Mouse (Mus musculus) midbrain, postnatal 0 days (tissue): ENCODE results near the gene 1300017J02Rik. TPM values are rescaled to one million over a fixed set of nuclear protein-coding genes. Genes with fewer than 3 reads are reported as not detected.

Source experiments
- ATAC-seq: fragments of 200-750 bp; cut with Nextera tagmentation; 2 replicates; pipeline ENCODE4 v1.8.0; 2017; ENCODE audit warnings: moderate number of reproducible peaks, mild to moderate bottlenecking, moderate TSS enrichment, moderate library complexity; ENCODE audit not compliant: low FRiP score
- DNase-seq: peaks from one replicate; pipeline ENCODE4 v3.0.0-alpha.2; 2015; ENCODE audit warnings: low spot score
- H3K27ac ChIP-seq: fragments of 300-500 bp; sonication (generic); 2 replicates; pipeline ENCODE4 v1.5.1; 2014; ENCODE audit warnings: low read depth, mild to moderate bottlenecking, low read length, mixed read lengths
- H3K27me3 ChIP-seq: fragments of 300-500 bp; sonication (generic); 2 replicates; pipeline ENCODE4 v1.6.1; 2014; ENCODE audit warnings: low read length, control low read depth, mixed read lengths; ENCODE audit not compliant: insufficient read depth
- H3K36me3 ChIP-seq: fragments of 300-500 bp; sonication (generic); 2 replicates; pipeline ENCODE4 v1.6.1; 2014; ENCODE audit warnings: low read length, control low read depth, mixed read lengths; ENCODE audit not compliant: insufficient read depth
- H3K4me1 ChIP-seq: fragments of 300-500 bp; sonication (generic); 2 replicates; pipeline ENCODE4 v1.6.1; 2014; ENCODE audit warnings: mild to moderate bottlenecking, control low read depth, antibody characterized with exemption, low read length, mixed read lengths; ENCODE audit not compliant: insufficient read depth
- H3K4me2 ChIP-seq: fragments of 300-500 bp; sonication (generic); 2 replicates; pipeline ENCODE4 v1.6.1; 2014; ENCODE audit warnings: low read depth, mild to moderate bottlenecking, low read length, mixed read lengths; ENCODE audit not compliant: poor library complexity, severe bottlenecking
- H3K4me3 ChIP-seq: fragments of 300-500 bp; sonication (generic); 2 replicates; pipeline ENCODE4 v1.5.1; 2014; ENCODE audit warnings: low read depth, mild to moderate bottlenecking, low read length, moderate library complexity
- H3K9ac ChIP-seq: fragments of 300-500 bp; sonication (generic); replicated peaks from 2 replicates; pipeline ENCODE4 v1.6.1; 2014; ENCODE audit warnings: mild to moderate bottlenecking, low read length, moderate library complexity, mixed read lengths; ENCODE audit not compliant: poor library complexity, severe bottlenecking
- H3K9me3 ChIP-seq: fragments of 300-500 bp; sonication (generic); 2 replicates; pipeline ENCODE4 v1.6.1; 2016; ENCODE audit warnings: low read length, control low read depth
- CTCF ChIP-seq: IDR thresholded peaks from 2 replicates; pipeline ENCODE4 v1.5.1; 2016; ENCODE audit warnings: antibody characterized with exemption, mild to moderate bottlenecking
- WGBS: fragments of 180-500 bp; shearing (Covaris S2); extraction: QIAGEN DNeasy Blood & Tissue Kit; methylation state at CpG from one replicate; pipeline ENCODE4 v1.1.7; 2014; 5-methylcytosine and 5-hydroxymethylcytosine counted together
- polyA plus RNA-seq: library from polyadenylated mRNA; unstranded; fragments of >200 nt; fragmentation: Nextera tagmentation; extraction: Ambion mirVana; gene quantifications from 2 replicates; pipeline ENCODE4 v1.2.1, GENCODE M21; 2015
- total RNA-seq: library from RNA; depleted of rRNA; stranded (reverse); fragments of >200 nt; gene quantifications from 2 replicates; pipeline ENCODE4 v1.2.3, GENCODE M21; 2014

Gene 1300017J02Rik
- total and polyA plus RNA-seq, 2 experiments from 2014 or later: 0.27 to 0.56 TPM

DNA sequence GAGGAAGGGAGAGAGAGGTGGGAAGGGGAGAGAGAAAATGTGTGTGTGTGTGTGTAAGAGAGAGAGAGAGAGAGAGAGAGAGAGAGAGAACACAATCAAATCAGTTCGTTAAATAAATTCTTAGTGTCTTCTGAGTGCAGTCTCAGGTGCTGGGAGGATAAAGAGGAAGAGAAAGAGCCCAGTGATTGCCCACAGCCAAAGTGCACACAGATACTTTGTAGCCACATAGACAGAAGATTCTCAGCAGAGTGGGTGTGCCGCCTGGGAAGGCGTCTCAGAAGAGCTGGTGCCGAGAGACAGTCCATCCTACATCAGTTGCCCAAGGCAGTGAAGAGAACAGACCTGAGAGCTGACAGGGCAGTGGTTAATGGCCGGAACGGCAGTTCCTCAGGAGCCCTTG is 90.6 kb downstream of the 1300017J02Rik start:
- Histone ChIP-seq H3K27me3 (no peaks in the 10 kb centered on the region), H3K4me3 (no peak overlapping the region), H3K27ac (no peak overlapping the region), H3K4me1 (no peaks in the 10 kb centered on the region), H3K4me2 (no peak overlapping the region), H3K9ac (no peak overlapping the region), H3K36me3 (no peaks in the 10 kb centered on the region), H3K9me3 (no peaks in the 10 kb centered on the region)
- WGBS: 85% methylated on average over 6 of the region's 6 CpGs
- TF ChIP-seq CTCF: no peak
- DNase-seq: no peak
- ATAC-seq: no peak

DNA sequence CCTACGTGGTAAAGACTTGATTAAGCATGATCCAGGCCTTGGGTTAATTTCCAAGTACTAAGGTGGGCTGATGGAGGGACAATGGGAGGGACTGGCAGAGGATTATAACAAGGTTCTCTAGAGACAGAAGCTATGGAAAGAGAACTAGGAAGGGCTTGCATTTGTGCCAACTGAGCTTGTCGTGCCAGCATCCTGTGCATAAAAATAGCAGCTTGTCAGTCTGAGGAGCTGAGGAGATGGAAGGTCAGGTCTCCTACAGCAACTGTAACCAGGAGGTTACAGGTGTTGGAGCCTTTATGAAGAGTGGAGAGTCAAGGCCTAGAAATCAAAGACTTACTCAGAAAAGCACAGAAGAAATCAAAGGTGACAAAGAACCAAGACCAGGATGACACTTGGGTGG is 91.3 kb downstream of the 1300017J02Rik start:
- no peak for TF ChIP-seq CTCF
- H3K9me3 ChIP-seq: no peaks in the 10 kb centered on the region
- no peak overlapping the region for H3K27ac ChIP-seq
- no peak overlapping the region for H3K9ac ChIP-seq
- 52% methylated on average over 2 of the region's 2 CpGs for WGBS
- no peak overlapping the region for H3K4me3 ChIP-seq
- no peak for ATAC-seq
- H3K4me2 ChIP-seq: no peak overlapping the region
- no peaks in the 10 kb centered on the region for H3K27me3 ChIP-seq
- H3K36me3 ChIP-seq: no peaks in the 10 kb centered on the region
- no peak for DNase-seq
- H3K4me1 ChIP-seq: no peaks in the 10 kb centered on the region

DNA sequence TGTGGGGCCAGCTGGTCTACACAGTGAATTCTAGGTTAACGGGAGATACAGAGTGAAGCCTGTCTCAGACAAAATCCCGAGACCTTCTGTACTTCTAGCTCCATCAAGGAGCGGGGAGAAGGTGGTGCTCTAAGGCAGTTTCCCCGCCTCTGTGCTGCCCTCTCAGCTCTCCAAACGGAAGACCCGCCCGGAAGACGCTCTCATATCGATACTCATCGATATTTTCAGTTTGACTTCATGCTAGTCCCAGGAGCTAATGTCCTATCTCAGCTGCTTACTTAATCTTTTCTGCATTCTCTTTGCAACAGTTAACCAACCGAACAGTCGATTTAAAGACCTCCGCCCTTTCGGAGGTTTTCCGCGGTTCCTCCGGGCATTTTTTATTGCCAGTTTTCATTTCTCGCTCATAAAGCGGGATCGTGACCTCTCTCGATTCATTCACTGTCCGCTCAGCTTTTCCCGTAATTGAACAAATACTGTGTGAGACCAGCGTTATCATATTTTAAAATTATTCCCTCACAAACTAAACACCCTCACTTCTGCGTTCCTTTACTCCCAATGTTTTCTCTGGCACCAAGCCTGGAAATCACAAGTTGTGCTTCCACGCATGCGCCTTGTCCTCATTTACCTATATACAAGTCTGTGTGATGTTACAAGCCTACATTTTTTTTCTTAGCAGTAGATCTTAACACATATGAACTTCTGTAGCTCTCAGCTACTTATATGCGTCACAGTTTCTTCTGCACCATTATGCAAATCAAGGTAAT is 92.0 kb downstream of the 1300017J02Rik start:
- no peak for DNase-seq
- H3K4me3 ChIP-seq: no peak overlapping the region
- no peaks in the 10 kb centered on the region for H3K4me1 ChIP-seq
- H3K27ac ChIP-seq: no peak overlapping the region
- 79% methylated on average over 28 of the region's 28 CpGs for WGBS
- H3K9me3 ChIP-seq: no peaks in the 10 kb centered on the region
- no peaks in the 10 kb centered on the region for H3K36me3 ChIP-seq
- no peaks in the 10 kb centered on the region for H3K27me3 ChIP-seq
- ATAC-seq: no peak
- H3K4me2 ChIP-seq: 0 out of 2 replicates have a peak overlapping the region, but pooled peaks have one; percentile 6
- no peak for TF ChIP-seq CTCF
- H3K9ac ChIP-seq: no peak overlapping the region

DNA sequence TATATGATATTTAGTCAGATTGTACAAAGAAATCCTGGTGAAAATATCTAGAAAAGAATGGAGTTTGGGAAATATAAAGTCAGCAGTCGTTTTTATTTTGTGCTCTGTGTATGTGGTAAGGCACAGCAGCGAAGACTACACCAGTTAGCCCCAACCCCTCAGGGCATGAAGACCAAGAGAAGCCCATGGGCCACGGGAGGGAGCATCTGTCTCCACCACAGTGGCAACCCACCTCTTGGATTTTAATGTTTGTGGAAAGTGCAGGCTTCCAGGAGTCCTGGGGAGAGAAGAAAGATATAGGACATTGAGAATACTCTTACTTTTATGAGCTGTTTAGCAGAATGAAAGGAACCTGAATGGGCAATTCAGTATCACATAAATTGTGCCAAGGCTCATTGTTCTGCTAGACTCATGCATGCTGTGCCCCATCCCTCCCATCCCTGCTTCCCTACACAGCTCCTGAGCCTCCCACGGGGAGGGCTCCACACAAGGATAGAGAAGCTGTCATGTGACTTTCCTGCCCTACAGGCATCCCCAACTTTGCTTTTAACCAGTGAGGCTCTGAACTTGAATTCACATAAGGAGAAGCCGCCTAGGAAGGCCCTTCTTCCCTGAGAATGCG is 96.0 kb downstream of the 1300017J02Rik start:
- Histone ChIP-seq H3K4me1 (no peaks in the 10 kb centered on the region), H3K4me3 (no peak overlapping the region), H3K9me3 (no peaks in the 10 kb centered on the region), H3K4me2 (no peak overlapping the region), H3K9ac (no peak overlapping the region), H3K27me3 (no peaks in the 10 kb centered on the region), H3K36me3 (no peaks in the 10 kb centered on the region), H3K27ac (no peak overlapping the region)
- no peak for ATAC-seq
- TF ChIP-seq CTCF: no peak
- 42% methylated on average over 6 of the region's 6 CpGs for WGBS
- DNase-seq: peak; percentile 36

DNA sequence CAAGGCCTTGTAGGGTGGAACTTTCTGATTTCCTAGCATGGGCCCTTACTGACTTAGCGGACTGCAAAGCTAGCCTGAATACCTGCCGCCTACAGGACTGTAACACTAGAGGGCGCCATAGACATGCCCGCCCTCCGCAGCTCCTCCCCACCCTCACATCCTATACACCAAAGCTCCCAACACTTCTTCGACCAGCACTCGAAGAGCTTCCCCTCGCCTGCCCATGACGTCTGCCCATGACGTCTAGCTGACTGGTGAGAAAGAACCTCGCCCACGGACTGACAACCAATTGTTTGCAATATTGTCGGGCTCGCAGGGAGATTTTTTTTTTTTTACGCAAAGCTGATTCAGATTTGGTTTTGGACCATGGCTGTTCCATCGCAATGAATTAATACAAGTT is 97.0 kb downstream of the 1300017J02Rik start:
- Histone ChIP-seq H3K36me3 (no peaks in the 10 kb centered on the region), H3K27me3 (no peaks in the 10 kb centered on the region), H3K4me2 (peak overlapping the region; percentile 48), H3K4me3 (peak overlapping the region; percentile 21; the same call in 1 of the 2 replicates), H3K4me1 (no peaks in the 10 kb centered on the region), H3K9ac (no peak overlapping the region), H3K27ac (no peak overlapping the region), H3K9me3 (no peaks in the 10 kb centered on the region)
- 7% methylated on average over 16 of the region's 16 CpGs for WGBS
- DNase-seq: peak; percentile 82
- TF ChIP-seq CTCF: peak; percentile 88
- ATAC-seq: peak; percentile 71; the same call in 1 of the 2 replicates

DNA sequence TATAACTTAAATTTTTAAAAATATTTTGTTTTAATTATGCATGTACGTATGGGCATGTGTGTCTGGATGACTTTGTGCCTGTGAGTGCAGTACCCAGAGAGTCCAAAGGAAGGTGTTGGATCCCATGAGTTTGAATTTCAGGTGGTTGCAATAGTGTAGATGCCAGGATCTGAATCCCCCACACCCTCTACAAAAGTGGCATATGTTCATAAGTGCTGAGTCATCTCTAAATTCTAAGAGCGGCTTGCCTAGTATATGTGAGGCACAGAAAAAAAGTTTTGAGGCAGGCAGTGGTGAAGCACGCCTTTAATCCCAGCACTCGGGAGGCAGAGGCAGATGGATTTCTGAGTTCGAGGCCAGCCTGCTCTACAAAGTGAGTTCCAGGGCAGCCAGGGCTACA is 99.1 kb downstream of the 1300017J02Rik start:
- DNase-seq: no peak

More for the DNA sequence above, 99.1 kb downstream of the 1300017J02Rik start:
- no peak overlapping the region for H3K9ac ChIP-seq
- WGBS: 91% methylated on average over 5 of the region's 5 CpGs
- ATAC-seq: no peak
- H3K9me3 ChIP-seq: no peaks in the 10 kb centered on the region
- H3K4me3 ChIP-seq: no peak overlapping the region
- TF ChIP-seq CTCF: no peak
- H3K27me3 ChIP-seq: no peaks in the 10 kb centered on the region
- no peaks in the 10 kb centered on the region for H3K36me3 ChIP-seq
- no peaks in the 10 kb centered on the region for H3K4me1 ChIP-seq
- no peak overlapping the region for H3K4me2 ChIP-seq
- no peak overlapping the region for H3K27ac ChIP-seq
